Mouse (Mus musculus) testis, adult 2 months (tissue): ENCODE measurements at regions not wholly inside any gene's neighbourhood (a gene's known extent, or its start where the extent isn't known, plus 50 kb on each side); places are given as distances from the start of the nearest gene placed in this dataset.

ENCODE experiments used
- H3K27ac ChIP-seq: fragments of 200-500 bp; 2 replicates; pipeline ENCODE4 v1.5.1; 2012; ENCODE audit warnings: low read depth, low read length; ENCODE audit not compliant: control insufficient read depth, insufficient read depth
- H3K27me3 ChIP-seq: fragments of 200-500 bp; 2 replicates; pipeline ENCODE4 v1.6.1; 2012; ENCODE audit warnings: mild to moderate bottlenecking, low read length, moderate library complexity; ENCODE audit not compliant: control insufficient read depth, insufficient read depth
- H3K36me3 ChIP-seq: fragments of 200-500 bp; 2 replicates; pipeline ENCODE4 v1.6.1; 2012; ENCODE audit warnings: mild to moderate bottlenecking, low read length; ENCODE audit not compliant: control insufficient read depth, insufficient read depth
- H3K4me1 ChIP-seq: fragments of 200-500 bp; 2 replicates; pipeline ENCODE4 v1.6.1; 2012; ENCODE audit warnings: low read length; ENCODE audit not compliant: control insufficient read depth, insufficient read depth
- H3K4me3 ChIP-seq: fragments of 200-500 bp; 2 replicates; pipeline ENCODE4 v1.5.1; 2012; ENCODE audit warnings: low read depth, mild to moderate bottlenecking, low read length, moderate library complexity, mixed read lengths; ENCODE audit not compliant: control insufficient read depth
- CTCF ChIP-seq: fragments of 200-500 bp; IDR thresholded peaks from 2 replicates; pipeline ENCODE4 v1.5.1; 2012; ENCODE audit warnings: low read depth, mild to moderate bottlenecking, inconsistent platforms, low read length, moderate library complexity; ENCODE audit not compliant: control insufficient read depth, insufficient read depth, insufficient replicate concordance
- POLR2A ChIP-seq: fragments of 200-500 bp; IDR thresholded peaks from 2 replicates; pipeline ENCODE4 v1.6.1; 2012; ENCODE audit warnings: low read depth, mild to moderate bottlenecking, inconsistent platforms, low read length, moderate library complexity; ENCODE audit not compliant: control insufficient read depth

GRCm38 (mm10) chr10:67819534-67819933 is 92.9 kb downstream of the Zfp365 start:
- Histone ChIP-seq H3K27me3 (no peaks in the 10 kb centered on the region), H3K27ac (no peak overlapping the region), H3K36me3 (no peaks in the 10 kb centered on the region), H3K4me1 (peaks cover 2% of the 10 kb centered on the region; the same call in 1 of the 2 replicates), H3K4me3 (no peak overlapping the region)
- no peak for TF ChIP-seq CTCF

GRCm38 (mm10) chr10:67813901-67814300 is 98.6 kb downstream of the Zfp365 start:
- H3K27me3 ChIP-seq: no peaks in the 10 kb centered on the region
- TF ChIP-seq CTCF: no peak
- TF ChIP-seq POLR2A: no peak
- H3K36me3 ChIP-seq: no peaks in the 10 kb centered on the region
- no peaks in the 10 kb centered on the region for H3K4me1 ChIP-seq
- no peak overlapping the region for H3K27ac ChIP-seq
- no peak overlapping the region for H3K4me3 ChIP-seq

GRCm38 (mm10) chr10:67805131-67805530 is 107.3 kb downstream of the Zfp365 start:
- H3K4me1 ChIP-seq: no peaks in the 10 kb centered on the region; the same call in 1 of the 2 replicates
- TF ChIP-seq POLR2A (no peak), CTCF (no peak)

DNA sequence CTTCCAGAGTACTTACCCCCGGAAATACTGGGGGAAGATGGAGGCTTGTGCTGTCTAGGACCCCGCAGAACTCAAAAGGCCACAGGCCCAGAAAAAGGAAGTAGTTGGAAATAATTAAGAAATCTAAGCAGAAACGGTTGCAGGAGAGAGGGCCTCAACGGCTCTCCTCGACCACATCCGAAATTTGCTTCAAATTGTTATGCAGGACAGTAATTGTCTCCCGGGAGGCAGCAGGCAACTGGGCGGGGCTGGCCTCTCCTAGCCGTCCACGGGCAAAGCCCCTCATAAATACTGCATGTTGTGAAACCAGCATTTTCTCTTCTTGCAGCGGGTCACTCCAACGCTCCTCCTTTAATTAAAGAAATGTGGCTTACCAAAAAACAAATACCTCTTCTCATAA is 107.8 kb downstream of the Zfp365 start:
- Histone ChIP-seq H3K4me3 (no peak overlapping the region), H3K27me3 (no peaks in the 10 kb centered on the region), H3K4me1 (no peaks in the 10 kb centered on the region; the same call in 1 of the 2 replicates), H3K27ac (no peak overlapping the region), H3K36me3 (no peaks in the 10 kb centered on the region)
- TF ChIP-seq POLR2A (no peak), CTCF (no peak)

More at GRCm38 (mm10) chr10:67805131-67805530, 107.3 kb downstream of the Zfp365 start:
- Histone ChIP-seq H3K27me3 (no peaks in the 10 kb centered on the region), H3K36me3 (no peaks in the 10 kb centered on the region), H3K4me3 (no peak overlapping the region), H3K27ac (no peak overlapping the region)

DNA sequence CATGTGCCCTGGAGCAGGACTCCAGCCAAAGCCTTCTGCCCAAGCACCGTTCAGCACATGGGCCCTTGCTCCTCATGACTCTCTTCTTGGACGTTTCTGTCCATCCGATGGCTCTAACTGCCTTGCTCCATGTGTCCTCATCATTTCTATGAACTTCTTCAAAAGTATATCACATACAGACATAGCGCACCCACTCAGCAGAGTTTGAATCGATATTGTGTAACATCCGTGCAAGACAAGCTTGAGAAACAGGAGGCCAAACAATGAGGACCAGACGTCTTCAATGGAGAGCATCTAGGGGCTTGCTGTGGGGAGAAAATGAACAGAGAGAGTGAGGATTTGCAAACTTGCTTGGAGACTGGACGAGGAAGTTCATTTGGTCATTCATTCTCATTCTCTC is 110.3 kb downstream of the Zfp365 start:
- no peaks in the 10 kb centered on the region for H3K36me3 ChIP-seq
- H3K27ac ChIP-seq: no peak overlapping the region
- H3K4me1 ChIP-seq: no peaks in the 10 kb centered on the region; the same call in 1 of the 2 replicates
- no peak for TF ChIP-seq CTCF
- no peak for TF ChIP-seq POLR2A
- H3K4me3 ChIP-seq: peak overlapping the region; percentile 41
- H3K27me3 ChIP-seq: no peaks in the 10 kb centered on the region

GRCm38 (mm10) chr10:67801619-67802018 is 110.8 kb downstream of the Zfp365 start:
- no peaks in the 10 kb centered on the region for H3K36me3 ChIP-seq

GRCm38 (mm10) chr10:67798991-67799390 is 113.5 kb downstream of the Zfp365 start:
- H3K27me3 ChIP-seq: no peaks in the 10 kb centered on the region
- no peak overlapping the region for H3K4me3 ChIP-seq
- TF ChIP-seq POLR2A: no peak
- no peak for TF ChIP-seq CTCF
- H3K36me3 ChIP-seq: no peaks in the 10 kb centered on the region
- no peaks in the 10 kb centered on the region; the same call in 1 of the 2 replicates for H3K4me1 ChIP-seq
- no peak overlapping the region for H3K27ac ChIP-seq

More at GRCm38 (mm10) chr10:67801619-67802018, 110.8 kb downstream of the Zfp365 start:
- H3K4me1 ChIP-seq: no peaks in the 10 kb centered on the region; the same call in 1 of the 2 replicates
- no peaks in the 10 kb centered on the region for H3K27me3 ChIP-seq
- H3K27ac ChIP-seq: no peak overlapping the region
- H3K4me3 ChIP-seq: peak overlapping the region; percentile 25; the same call in 1 of the 2 replicates
- no peak for TF ChIP-seq POLR2A
- TF ChIP-seq CTCF: no peak

GRCm38 (mm10) chr10:67793206-67793605 is 119.3 kb downstream of the Zfp365 start:
- no peak overlapping the region for H3K27ac ChIP-seq
- H3K4me1 ChIP-seq: peaks cover 3% of the 10 kb centered on the region; the same call in 1 of the 2 replicates
- no peaks in the 10 kb centered on the region for H3K36me3 ChIP-seq
- H3K27me3 ChIP-seq: no peaks in the 10 kb centered on the region
- H3K4me3 ChIP-seq: no peak overlapping the region
- TF ChIP-seq POLR2A (no peak), CTCF (no peak)
